Mouse (Mus musculus) spleen, adult 2 months (tissue): ENCODE results near the gene Apoa2. TPM values are rescaled to one million over a fixed set of nuclear protein-coding genes. Genes with fewer than 3 reads are reported as not detected.

ENCODE experiments used
- DNase-seq, 2 experiments: peaks; one replicate each; pipeline versions ENCODE4 v3.0.0 to v3.0.0-alpha.2; 2012 to 2021; ENCODE audit warnings: low spot score in 2 of 2, low read depth in 1 of 2
- H3K27ac ChIP-seq: fragments of 200-500 bp; 2 replicates; pipeline ENCODE4 v1.5.1; 2012; ENCODE audit warnings: low read length, inconsistent platforms; ENCODE audit not compliant: insufficient read depth
- H3K27me3 ChIP-seq: fragments of 200-500 bp; 2 replicates; pipeline ENCODE4 v1.6.1; 2012; ENCODE audit warnings: mild to moderate bottlenecking, moderate library complexity, low read length, inconsistent platforms; ENCODE audit not compliant: control insufficient read depth, insufficient read depth
- H3K36me3 ChIP-seq: fragments of 200-500 bp; 2 replicates; pipeline ENCODE4 v1.6.1; 2012; ENCODE audit warnings: mild to moderate bottlenecking, low read length, inconsistent platforms; ENCODE audit not compliant: control insufficient read depth, insufficient read depth
- H3K4me1 ChIP-seq: fragments of 200-500 bp; 2 replicates; pipeline ENCODE4 v1.6.1; 2011; ENCODE audit warnings: inconsistent platforms; ENCODE audit not compliant: control insufficient read depth, insufficient read depth, insufficient read length
- H3K4me3 ChIP-seq: fragments of 200-500 bp; 2 replicates; pipeline ENCODE4 v1.5.1; 2011; ENCODE audit warnings: mild to moderate bottlenecking, inconsistent platforms; ENCODE audit not compliant: insufficient read depth, insufficient read length; ENCODE audit errors: extremely low read depth
- CTCF ChIP-seq: fragments of 200-500 bp; IDR thresholded peaks from 2 replicates; pipeline ENCODE4 v1.5.1; 2011; ENCODE audit warnings: mild to moderate bottlenecking, inconsistent platforms; ENCODE audit not compliant: insufficient read depth, insufficient read length, insufficient replicate concordance; ENCODE audit errors: extremely low read depth
- POLR2A ChIP-seq: fragments of 200-500 bp; IDR thresholded peaks from 2 replicates; pipeline ENCODE4 v1.6.1; 2011; ENCODE audit warnings: low read depth, low read length, inconsistent platforms
- WGBS: fragments of 180-500 bp; shearing (Covaris S2); methylation state at CpG from one replicate; pipeline ENCODE4 v1.1.7; 2018; 5-methylcytosine and 5-hydroxymethylcytosine counted together
- polyA plus RNA-seq: library from polyadenylated mRNA; depleted of rRNA; stranded (reverse); fragments of >200 nt; gene quantifications from 2 replicates; pipeline ENCODE4 v1.2.3, GENCODE M21; 2012

Gene Apoa2
- polyA plus RNA-seq, 1 experiment: 1.8 TPM

DNA sequence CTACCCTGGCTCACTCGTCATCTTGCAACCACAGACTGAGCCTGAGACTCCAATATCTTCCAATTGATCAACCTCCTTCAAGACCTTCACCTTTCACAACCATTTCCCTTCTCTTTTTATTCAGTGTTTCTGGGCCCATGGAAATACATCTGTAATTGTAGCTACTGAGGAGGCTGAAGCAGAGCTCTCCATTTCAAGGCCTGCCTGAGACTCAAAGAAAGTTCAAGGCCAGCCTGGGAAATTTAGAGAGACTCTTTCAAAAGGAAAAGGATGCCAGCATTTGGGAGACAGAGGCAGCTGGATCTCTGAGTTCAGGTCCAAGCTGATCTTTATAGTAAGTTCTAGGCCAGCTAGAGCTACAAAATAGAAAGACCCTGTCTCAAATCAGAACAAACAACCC is 3.0 kb downstream of the Apoa2 start:
- TF ChIP-seq POLR2A: no peak
- TF ChIP-seq CTCF: no peak
- no peaks in the 10 kb centered on the region for H3K27me3 ChIP-seq
- 68% methylated on average over 1 of the region's 1 CpGs for WGBS
- H3K27ac ChIP-seq: no peak overlapping the region
- H3K4me1 ChIP-seq: peaks cover 9% of the 10 kb centered on the region; the same call in 1 of the 2 replicates
- no peak for DNase-seq
- no peaks in the 10 kb centered on the region for H3K36me3 ChIP-seq
- H3K4me3 ChIP-seq: no peak overlapping the region

DNA sequence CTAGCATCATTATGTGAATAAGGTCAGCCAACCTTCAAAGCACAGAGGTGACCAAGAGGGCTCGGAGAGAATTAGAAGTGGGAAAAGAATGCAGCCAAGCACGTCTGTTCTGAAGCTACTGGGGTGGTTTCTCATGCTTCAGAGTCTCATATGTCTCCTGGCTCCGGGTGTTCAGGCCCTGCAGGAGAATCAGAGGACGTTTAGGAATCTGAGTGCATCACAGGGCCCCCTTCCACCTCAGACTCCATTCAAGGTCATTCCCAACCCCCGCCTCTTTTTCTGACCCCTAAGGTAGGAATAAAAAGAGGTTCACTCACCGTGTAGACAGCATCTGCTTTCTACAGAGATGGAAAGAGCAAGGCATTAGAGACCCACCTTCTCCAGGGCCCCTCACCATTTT is 4.9 kb downstream of the Apoa2 start:
- Histone ChIP-seq H3K36me3 (peaks cover 1% of the 10 kb centered on the region; the same call in 1 of the 2 replicates), H3K4me1 (peaks cover 5% of the 10 kb centered on the region; the same call in 1 of the 2 replicates), H3K4me3 (no peak overlapping the region), H3K27ac (no peak overlapping the region), H3K27me3 (no peaks in the 10 kb centered on the region)
- no peak for DNase-seq
- WGBS: 88% methylated on average over 6 of the region's 6 CpGs
- TF ChIP-seq CTCF: no peak
- TF ChIP-seq POLR2A: no peak

DNA sequence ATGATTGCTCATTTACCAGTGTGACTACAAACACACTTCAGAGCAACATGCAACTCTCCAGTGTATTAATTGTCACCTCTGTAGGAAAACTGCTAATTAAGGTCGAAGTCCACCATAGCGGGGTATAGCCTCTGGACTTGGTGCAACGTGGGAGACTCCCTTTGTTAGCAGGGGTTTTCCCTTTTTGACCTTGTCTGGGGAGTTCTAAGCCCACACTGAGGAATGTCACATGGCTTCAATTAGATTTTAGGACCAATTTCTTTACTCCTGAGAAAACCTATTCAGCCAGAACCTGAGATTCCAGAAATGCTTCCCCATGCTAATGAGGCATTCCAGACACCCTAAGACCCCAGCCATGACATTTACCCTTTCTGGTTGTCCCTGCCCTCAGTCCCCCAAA is 5.4 kb downstream of the Apoa2 start:
- Histone ChIP-seq H3K27ac (no peak overlapping the region), H3K36me3 (peaks cover 6% of the 10 kb centered on the region; the same call in 1 of the 2 replicates)
- TF ChIP-seq POLR2A (no peak), CTCF (no peak)

DNA sequence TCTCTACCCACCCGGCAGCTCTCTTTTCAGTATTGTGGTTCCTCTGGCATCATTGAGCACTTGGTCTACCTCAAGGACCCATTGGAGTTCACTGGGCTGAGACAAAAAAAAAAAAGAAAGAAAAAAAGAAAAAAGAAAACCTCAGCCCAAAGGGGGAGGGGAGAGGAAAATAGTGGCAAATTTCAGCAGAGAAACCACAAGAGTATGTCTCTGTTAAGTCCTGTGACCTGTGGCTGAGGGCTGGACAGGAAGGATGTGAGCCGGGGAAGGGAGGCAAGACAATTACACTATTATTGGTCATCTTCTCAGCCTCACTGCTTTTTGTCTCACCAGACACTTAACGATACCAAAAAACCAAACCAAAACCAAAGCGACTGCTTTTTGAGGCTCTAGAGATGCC is 7.0 kb downstream of the Apoa2 start:
- Histone ChIP-seq H3K4me3 (peak overlapping the region; percentile 10; the same call in 1 of the 2 replicates), H3K4me1 (peaks cover 5% of the 10 kb centered on the region; the same call in 1 of the 2 replicates), H3K27me3 (no peaks in the 10 kb centered on the region), H3K27ac (0 out of 2 replicates have a peak overlapping the region, but pooled peaks have one; percentile 2), H3K36me3 (peaks cover 17% of the 10 kb centered on the region)
- no peak for DNase-seq
- whole genome bisulfite sequencing: 13% methylated on average over 4 of the region's 4 CpGs
- TF ChIP-seq CTCF (no peak), POLR2A (no peak)

More for the DNA sequence above, 5.4 kb downstream of the Apoa2 start:
- DNase-seq: no peak
- H3K27me3 ChIP-seq: no peaks in the 10 kb centered on the region
- H3K4me1 ChIP-seq: peaks cover 5% of the 10 kb centered on the region; the same call in 1 of the 2 replicates
- no peak overlapping the region for H3K4me3 ChIP-seq
- WGBS: 85% methylated on average over 3 of the region's 3 CpGs

DNA sequence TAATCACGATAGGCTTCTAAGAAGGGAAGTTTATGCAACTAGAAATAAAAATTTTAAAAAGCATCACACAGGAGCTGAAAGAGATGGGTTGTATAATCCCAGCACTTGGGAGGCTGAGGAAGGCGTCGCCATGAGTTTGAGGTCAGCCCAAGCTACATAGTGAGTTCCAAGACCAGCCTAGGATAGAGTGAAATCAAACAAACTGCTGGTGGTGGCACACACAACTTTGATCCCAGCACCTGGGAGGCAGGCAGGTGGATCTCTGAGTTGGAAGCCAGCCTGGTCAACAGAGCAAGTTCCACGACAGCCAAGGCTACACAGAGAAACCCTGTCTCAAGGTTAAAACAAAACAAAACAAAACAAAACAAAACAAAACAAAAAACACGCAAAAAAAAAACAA is 7.5 kb downstream of the Apoa2 start:
- H3K4me3 ChIP-seq: 0 out of 2 replicates have a peak overlapping the region, but pooled peaks have one; percentile 4
- H3K36me3 ChIP-seq: peaks cover 22% of the 10 kb centered on the region
- peak overlapping the region; percentile 2; the same call in 1 of the 2 replicates for H3K27ac ChIP-seq
- 71% methylated on average over 5 of the region's 5 CpGs for WGBS
- DNase-seq: no peak
- TF ChIP-seq CTCF: no peak
- TF ChIP-seq POLR2A: no peak
- peaks cover 5% of the 10 kb centered on the region; the same call in 1 of the 2 replicates for H3K4me1 ChIP-seq
- H3K27me3 ChIP-seq: no peaks in the 10 kb centered on the region

DNA sequence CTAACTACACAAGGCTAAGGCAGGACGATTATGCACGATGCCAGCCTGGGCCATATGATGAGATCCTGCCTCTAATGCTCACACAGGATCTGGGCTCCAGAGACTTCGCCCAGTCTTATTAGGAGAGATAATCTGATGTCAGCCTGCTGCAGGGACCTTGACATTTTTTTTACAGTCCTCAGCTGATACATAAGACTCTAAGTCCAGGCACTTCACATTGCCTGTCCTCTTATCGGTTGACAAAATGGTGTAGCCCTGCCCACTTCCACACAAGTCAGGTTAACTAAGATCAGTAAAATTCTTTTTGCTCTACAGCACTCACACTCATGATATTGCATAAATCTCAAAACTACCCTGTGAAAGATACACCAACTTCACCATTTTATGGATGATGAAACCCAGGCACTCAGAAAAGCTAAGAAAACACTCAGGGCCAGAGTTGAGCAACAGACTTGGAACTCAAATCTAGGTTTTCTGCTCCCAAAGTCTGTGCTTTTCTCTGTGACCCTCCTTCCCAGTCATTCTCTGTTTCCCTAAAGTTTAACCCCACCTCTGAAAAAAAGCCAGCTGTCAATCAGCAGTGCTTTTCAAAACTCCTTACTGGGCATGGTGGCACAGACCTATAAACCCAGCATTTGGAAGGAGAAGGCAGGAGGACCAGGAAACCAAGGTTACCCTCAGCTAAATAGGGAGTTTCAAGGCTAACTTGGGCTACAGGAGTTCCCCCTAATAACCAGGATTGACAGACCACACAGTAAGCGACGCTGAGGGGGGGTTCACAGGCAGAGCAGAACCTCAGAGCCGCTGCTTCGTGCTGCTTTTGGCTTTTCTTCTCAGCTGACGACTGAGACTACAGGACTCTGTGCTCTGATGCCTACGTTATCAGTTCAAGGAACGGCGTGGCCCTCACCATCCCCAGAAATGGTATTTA is 8.2 kb downstream of the Apoa2 start:
- TF ChIP-seq POLR2A: no peak
- TF ChIP-seq CTCF: no peak
- 65% methylated on average over 12 of the region's 12 CpGs for WGBS
- Histone ChIP-seq H3K4me1 (peaks cover 5% of the 10 kb centered on the region; the same call in 1 of the 2 replicates), H3K27me3 (no peaks in the 10 kb centered on the region), H3K36me3 (peaks cover 29% of the 10 kb centered on the region), H3K27ac (peak overlapping the region; percentile 58; the same call in 1 of the 2 replicates), H3K4me3 (peak overlapping the region; percentile 46; the same call in 1 of the 2 replicates)
- DNase-seq: no peak

DNA sequence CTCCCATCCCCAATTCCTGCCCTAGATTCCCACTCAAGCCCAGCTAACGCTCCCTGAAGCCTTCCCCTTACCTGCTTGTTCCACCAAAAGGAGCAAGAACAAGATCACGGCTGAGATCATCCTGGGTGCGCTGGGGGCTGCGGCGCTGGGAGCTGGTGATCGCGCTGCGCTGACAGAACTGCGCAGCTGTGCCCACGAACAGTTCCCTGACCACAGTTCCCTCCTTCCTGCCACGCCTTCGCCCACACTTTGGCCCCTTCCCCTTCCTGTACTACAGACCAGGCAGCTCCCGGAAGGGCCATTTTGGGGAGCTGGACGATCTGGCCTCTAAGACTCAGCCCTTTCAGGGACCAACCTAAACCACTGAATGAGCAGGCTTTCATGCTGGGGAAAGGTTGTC is 9.3 kb downstream of the Apoa2 start, which contains the start of gene Fcer1g:
Fcer1g (minus strand) TSS at position 240 of the 400 bp plus-strand sequence.
- 13% methylated on average over 14 of the region's 14 CpGs for WGBS
- H3K27ac ChIP-seq: peak within 1 kb of the TSS; percentile 59

More for the DNA sequence above, 9.3 kb downstream of the Apoa2 start, which contains the start of gene Fcer1g:
- TF ChIP-seq POLR2A (no peak), CTCF (no peak)
- no peaks in the 10 kb centered on the region for H3K27me3 ChIP-seq
- peaks cover 32% of the 10 kb centered on the region for H3K36me3 ChIP-seq
- peak within 1 kb of the TSS; percentile 46 for H3K4me3 ChIP-seq
- DNase-seq: no peak
- peaks cover 5% of the 10 kb centered on the region; the same call in 1 of the 2 replicates for H3K4me1 ChIP-seq
